Mouse (Mus musculus) C2C12 (cell line): ENCODE data around the gene Baiap2l2. TPM values are rescaled to one million over a fixed set of nuclear protein-coding genes. Genes with fewer than 3 reads are reported as not detected.

ENCODE experiments used
- H3K27me3 ChIP-seq: one replicate; pipeline ENCODE4 v1.6.1; 2011; ENCODE audit not compliant: control insufficient read depth, insufficient read depth, insufficient read length
- H3K36me3 ChIP-seq: one replicate; pipeline ENCODE4 v1.6.1; 2011; ENCODE audit not compliant: control insufficient read depth, insufficient read depth
- H3K4me3 ChIP-seq: one replicate; pipeline ENCODE4 v1.5.1; 2011; ENCODE audit warnings: mild to moderate bottlenecking, control low read depth; ENCODE audit not compliant: poor library complexity, insufficient read depth, severe bottlenecking
- H3K79me2 ChIP-seq: one replicate; pipeline ENCODE4 v1.6.1; 2011; ENCODE audit not compliant: control insufficient read depth, insufficient read depth
- H3K79me3 ChIP-seq: one replicate; pipeline ENCODE4 v1.6.1; 2011; ENCODE audit warnings: low read depth, control low read depth
- H3ac ChIP-seq: one replicate; pipeline ENCODE3; 2011; ENCODE audit warnings: low read depth; ENCODE audit not compliant: control insufficient read depth, insufficient read length
- CEBPB ChIP-seq: IDR thresholded peaks from one replicate; pipeline ENCODE4 v1.6.1; 2011; ENCODE audit warnings: low read depth, mild to moderate bottlenecking, control low read depth, moderate library complexity
- CTCF ChIP-seq: IDR thresholded peaks from one replicate; pipeline ENCODE4 v1.5.1; 2011; ENCODE audit not compliant: control insufficient read depth, insufficient read depth, insufficient read length
- FOSL1 ChIP-seq: IDR thresholded peaks from one replicate; pipeline ENCODE4 v1.8.0; 2011; ENCODE audit warnings: mild to moderate bottlenecking, low read length; ENCODE audit not compliant: poor library complexity, insufficient read depth, severe bottlenecking
- MAX ChIP-seq: IDR thresholded peaks from one replicate; pipeline ENCODE4 v1.6.1; 2011; ENCODE audit warnings: mild to moderate bottlenecking, control low read depth
- MYOD1 ChIP-seq: IDR thresholded peaks from one replicate; pipeline ENCODE4 v1.6.1; 2011; ENCODE audit warnings: low read depth; ENCODE audit not compliant: control insufficient read depth, insufficient read length
- MYOG ChIP-seq: IDR thresholded peaks from one replicate; pipeline ENCODE4 v1.6.1; 2011; ENCODE audit not compliant: control insufficient read depth, insufficient read length; ENCODE audit errors: extremely low read depth
- USF1 ChIP-seq: IDR thresholded peaks from one replicate; pipeline ENCODE4 v1.6.1; 2011; ENCODE audit warnings: low read depth, mild to moderate bottlenecking, control low read depth, moderate library complexity
- polyA plus RNA-seq: library from polyadenylated mRNA; unstranded; fragments of >200 nt; fragmentation: generic; extraction: Trizol; gene quantifications from one replicate; pipeline ENCODE4 v1.2.1, GENCODE M21; 2012; ENCODE audit warnings: missing spikeins

Gene Baiap2l2
- polyA plus RNA-seq, 1 experiment: 1.2 TPM

GRCm38 (mm10) chr15:79262375-79262774, 23.0 kb downstream of the Baiap2l2 start:
- Histone ChIP-seq H3ac (no peak overlapping the region), H3K79me3 (no peaks in the 10 kb centered on the region), H3K27me3 (peaks cover 38% of the 10 kb centered on the region), H3K79me2 (no peaks in the 10 kb centered on the region), H3K4me3 (no peak overlapping the region), H3K36me3 (no peaks in the 10 kb centered on the region)
- TF ChIP-seq CEBPB (no peak), MYOD1 (no peak), USF1 (no peak), MAX (no peak)

- H3K4me3 ChIP-seq: no peak overlapping the region
- peaks cover 33% of the 10 kb centered on the region for H3K27me3 ChIP-seq
Measured at GRCm38 (mm10) chr15:79261757-79262156, 23.6 kb downstream of the Baiap2l2 start.

GRCm38 (mm10) chr15:79261095-79261725, 24.1 kb downstream of the Baiap2l2 start:
- Histone ChIP-seq H3K27me3 (peaks cover 27% of the 10 kb centered on the region), H3K79me2 (no peaks in the 10 kb centered on the region), H3K36me3 (no peaks in the 10 kb centered on the region), H3K79me3 (no peaks in the 10 kb centered on the region), H3K4me3 (peak overlapping the region; percentile 18), H3ac (peak overlapping the region; percentile 41)
- no peak for TF ChIP-seq USF1

More at GRCm38 (mm10) chr15:79261757-79262156, 23.6 kb downstream of the Baiap2l2 start:
- Histone ChIP-seq H3K79me3 (no peaks in the 10 kb centered on the region), H3K36me3 (no peaks in the 10 kb centered on the region), H3ac (peak overlapping the region; percentile 20), H3K79me2 (no peaks in the 10 kb centered on the region)
- TF ChIP-seq MAX: no peak
- TF ChIP-seq CEBPB: no peak
- TF ChIP-seq FOSL1: no peak
- no peak for TF ChIP-seq USF1
- TF ChIP-seq CTCF: no peak
- TF ChIP-seq MYOD1: no peak
- TF ChIP-seq MYOG: no peak

GRCm38 (mm10) chr15:79258521-79258920, 26.8 kb downstream of the Baiap2l2 start:
- Histone ChIP-seq H3K79me3 (no peaks in the 10 kb centered on the region), H3K36me3 (no peaks in the 10 kb centered on the region), H3K4me3 (no peak overlapping the region), H3K79me2 (no peaks in the 10 kb centered on the region), H3ac (no peak overlapping the region), H3K27me3 (peaks cover 35% of the 10 kb centered on the region)
- no peak for TF ChIP-seq FOSL1
- TF ChIP-seq USF1: no peak
- no peak for TF ChIP-seq CEBPB
- TF ChIP-seq CTCF: no peak
- no peak for TF ChIP-seq MYOG
- TF ChIP-seq MYOD1: no peak
- no peak for TF ChIP-seq MAX

DNA sequence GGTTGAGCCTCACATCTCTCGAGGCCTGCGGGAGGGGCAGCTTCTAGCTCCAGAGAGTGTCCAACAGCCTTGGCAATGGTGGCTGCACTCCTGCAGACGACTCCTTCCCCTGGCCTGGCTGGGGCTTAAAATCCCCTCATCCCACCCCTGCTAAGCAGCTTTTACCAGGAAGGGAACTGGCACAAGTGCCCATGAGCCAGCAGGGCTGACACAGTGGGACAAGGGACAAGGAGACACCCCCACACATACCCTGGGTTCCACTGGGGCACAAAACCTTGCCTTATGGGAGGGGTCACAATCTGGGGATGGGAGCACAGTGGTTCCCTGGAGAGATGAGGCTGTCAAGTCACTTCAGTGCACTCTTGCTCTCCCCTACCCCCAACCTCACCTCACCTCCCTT, 30.7 kb downstream of the Baiap2l2 start, which contains the start of gene Slc16a8:
Gene Slc16a8, minus strand, starts transcription at position 101 of the 400 bp plus-strand sequence.
- Histone ChIP-seq H3K27me3 (peaks cover 48% of the 10 kb centered on the region), H3K79me3 (no peaks in the 10 kb centered on the region), H3K4me3 (no peak within 1 kb of the TSS), H3ac (no peak within 1 kb of the TSS), H3K36me3 (no peaks in the 10 kb centered on the region), H3K79me2 (no peaks in the 10 kb centered on the region)
- no peak for TF ChIP-seq CEBPB
- no peak for TF ChIP-seq MAX
- TF ChIP-seq USF1: no peak
- TF ChIP-seq MYOG: no peak
- no peak for TF ChIP-seq CTCF
- TF ChIP-seq MYOD1: no peak
- TF ChIP-seq FOSL1: no peak

DNA sequence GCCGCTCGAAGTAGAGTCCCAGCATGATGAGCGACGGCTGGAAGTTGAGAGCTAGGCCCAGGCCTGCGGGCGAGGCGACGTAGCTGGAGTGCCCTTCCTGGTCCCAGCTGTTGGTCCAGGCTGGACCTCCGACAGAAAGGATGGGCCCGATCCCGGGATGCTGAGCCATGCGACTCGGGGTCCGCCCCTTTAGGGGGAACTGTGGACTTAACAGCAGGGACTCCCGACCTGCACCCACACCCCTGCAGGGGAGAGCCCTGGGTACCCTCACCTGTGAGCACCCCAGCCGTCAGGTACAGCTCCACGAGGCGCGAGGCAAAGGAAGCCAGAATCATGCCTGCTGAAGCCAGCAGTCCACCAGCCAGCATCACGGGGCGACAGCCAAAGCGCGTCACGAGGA, 32.8 kb downstream of the Baiap2l2 start:
- no peak overlapping the region for H3K4me3 ChIP-seq
- no peaks in the 10 kb centered on the region for H3K36me3 ChIP-seq
- no peaks in the 10 kb centered on the region for H3K79me2 ChIP-seq
- peaks cover 48% of the 10 kb centered on the region for H3K27me3 ChIP-seq
- H3K79me3 ChIP-seq: no peaks in the 10 kb centered on the region
- H3ac ChIP-seq: no peak overlapping the region
- no peak for TF ChIP-seq MAX
- TF ChIP-seq MYOG: no peak
- no peak for TF ChIP-seq CTCF
- no peak for TF ChIP-seq CEBPB
- TF ChIP-seq FOSL1: no peak
- TF ChIP-seq USF1: no peak
- TF ChIP-seq MYOD1: no peak
